Mouse (Mus musculus) liver, embryonic 16.5 days (tissue): ENCODE measurements around the gene Aurka. TPM values are rescaled to one million over a fixed set of nuclear protein-coding genes. Genes with fewer than 3 reads are reported as not detected.

Experiments
- ATAC-seq: fragments of 200-750 bp; cut with Nextera tagmentation; 2 replicates; pipeline ENCODE4 v1.8.0; 2017; ENCODE audit warnings: low read depth, mild to moderate bottlenecking, moderate number of reproducible peaks, moderate library complexity
- H3K27ac ChIP-seq: fragments of 300-500 bp; sonication (generic); 2 replicates; pipeline ENCODE4 v1.5.1; 2014; ENCODE audit warnings: mild to moderate bottlenecking, low read length
- H3K27me3 ChIP-seq: fragments of 300-500 bp; sonication (generic); 2 replicates; pipeline ENCODE4 v1.6.1; 2014; ENCODE audit warnings: low read depth, low read length, mixed read lengths; ENCODE audit not compliant: control insufficient read depth, insufficient read depth
- H3K36me3 ChIP-seq: fragments of 300-500 bp; sonication (generic); 2 replicates; pipeline ENCODE4 v1.6.1; 2014; ENCODE audit warnings: mild to moderate bottlenecking; ENCODE audit not compliant: control insufficient read depth, insufficient read depth
- H3K4me1 ChIP-seq: fragments of 300-500 bp; sonication (generic); 2 replicates; pipeline ENCODE4 v1.6.1; 2014; ENCODE audit warnings: low read depth, low read length, mixed read lengths; ENCODE audit not compliant: control insufficient read depth
- H3K4me2 ChIP-seq: fragments of 300-500 bp; sonication (generic); 2 replicates; pipeline ENCODE4 v1.6.1; 2014; ENCODE audit warnings: low read depth, low read length, mixed read lengths
- H3K4me3 ChIP-seq: fragments of 300-500 bp; sonication (generic); 2 replicates; pipeline ENCODE4 v1.5.1; 2014; ENCODE audit warnings: low read depth, mild to moderate bottlenecking, low read length
- H3K9ac ChIP-seq: fragments of 300-500 bp; sonication (generic); 2 replicates; pipeline ENCODE4 v1.6.1; 2014; ENCODE audit warnings: low read depth, low read length
- H3K9me3 ChIP-seq: fragments of 300-500 bp; sonication (generic); replicated peaks from 2 replicates; pipeline ENCODE4 v1.6.1; 2016; ENCODE audit warnings: low read length; ENCODE audit not compliant: control insufficient read depth
- WGBS: fragments of 180-500 bp; shearing (Covaris S2); extraction: QIAGEN DNeasy Blood & Tissue Kit; methylation state at CpG from one replicate; pipeline ENCODE4 v1.1.7; 2014; ENCODE audit not compliant: insufficient replicate concordance; 5-methylcytosine and 5-hydroxymethylcytosine counted together
- polyA plus RNA-seq: library from polyadenylated mRNA; unstranded; fragments of >200 nt; fragmentation: Nextera tagmentation; extraction: Ambion mirVana; gene quantifications from 2 replicates; pipeline ENCODE4 v1.2.1, GENCODE M21; 2015

The Aurka gene
- polyA plus RNA-seq, 1 experiment from 2014 or later = 118 TPM

DNA sequence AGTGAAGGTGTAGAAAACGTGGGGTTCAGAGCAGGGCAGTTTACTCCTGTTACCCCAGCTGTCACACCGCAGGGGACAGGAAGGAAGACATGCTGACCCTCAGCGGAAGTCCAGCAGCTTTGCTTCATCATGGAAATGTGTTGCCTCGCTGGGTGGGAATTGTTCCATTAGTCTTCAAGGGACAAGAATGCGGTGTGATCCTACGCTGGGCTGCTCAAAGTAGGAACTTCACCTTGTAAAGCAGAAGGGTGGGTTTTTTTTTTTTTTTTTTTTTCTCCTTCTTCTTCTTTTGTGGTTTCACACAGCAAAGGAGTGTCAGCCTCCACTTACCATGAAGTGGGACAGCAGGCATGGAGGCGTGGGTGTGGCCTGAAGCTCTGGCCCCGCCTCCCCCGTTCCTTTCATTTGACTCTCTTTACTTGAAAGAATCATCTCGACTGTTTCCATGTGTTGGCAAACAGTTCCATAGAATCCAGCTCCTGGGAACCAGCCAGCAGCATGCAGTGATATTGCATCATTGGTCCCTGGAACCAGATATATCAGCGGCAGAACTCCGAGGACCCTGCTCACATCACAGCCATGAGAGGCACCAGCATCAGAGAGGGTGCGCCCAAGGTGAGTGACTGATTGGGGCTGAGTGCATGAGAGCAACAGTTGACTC lies 23.2 kb upstream of the Aurka start, which contains the start of gene Cass4:
TSS of gene Cass4 (plus strand) at position 404 of the 661 bp plus-strand sequence.
- peak within 1 kb of the TSS; percentile 50 for H3K4me2 ChIP-seq
- no peak within 1 kb of the TSS for H3K27ac ChIP-seq
- no peaks in the 10 kb centered on the region for H3K36me3 ChIP-seq
- H3K9me3 ChIP-seq = no peaks in the 10 kb centered on the region
- H3K4me1 ChIP-seq = peaks cover 6% of the 10 kb centered on the region
- no peak within 1 kb of the TSS for H3K9ac ChIP-seq
- no peak for ATAC-seq
- 13% methylated on average over 13 of the region's 13 CpGs for WGBS
- H3K27me3 ChIP-seq = no peaks in the 10 kb centered on the region
- peak within 1 kb of the TSS; percentile 42 for H3K4me3 ChIP-seq

DNA sequence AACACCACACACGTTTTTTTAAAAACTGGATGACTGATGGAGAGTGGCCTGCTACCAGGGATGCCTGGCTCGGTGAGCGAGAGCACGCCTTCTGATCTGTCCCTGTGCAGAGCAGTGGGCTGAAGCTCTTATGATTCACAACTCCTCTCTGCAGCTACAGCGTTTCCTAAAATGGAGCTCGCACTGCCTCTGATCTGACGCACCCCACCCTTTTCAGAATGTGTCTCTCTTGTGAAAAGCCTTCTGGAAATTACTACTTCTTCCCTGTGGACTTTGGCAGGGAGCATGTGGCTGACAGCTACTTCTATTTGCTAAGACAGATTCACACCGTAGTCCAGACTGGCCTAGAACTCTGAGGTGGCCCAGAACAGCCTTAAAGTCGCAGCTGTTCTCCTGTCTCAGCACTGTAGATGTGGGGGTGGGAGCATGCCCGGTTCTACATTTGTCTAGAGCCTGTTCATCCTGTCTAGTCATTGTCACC lies 21.7 kb upstream of the Aurka start:
- Histone ChIP-seq H3K27me3 (no peaks in the 10 kb centered on the region), H3K4me3 (no peak overlapping the region), H3K9ac (no peak overlapping the region), H3K9me3 (no peaks in the 10 kb centered on the region), H3K36me3 (no peaks in the 10 kb centered on the region), H3K27ac (no peak overlapping the region), H3K4me2 (no peak overlapping the region), H3K4me1 (peaks cover 6% of the 10 kb centered on the region)
- no peak for ATAC-seq
- 52% methylated on average over 10 of the region's 10 CpGs for WGBS

DNA sequence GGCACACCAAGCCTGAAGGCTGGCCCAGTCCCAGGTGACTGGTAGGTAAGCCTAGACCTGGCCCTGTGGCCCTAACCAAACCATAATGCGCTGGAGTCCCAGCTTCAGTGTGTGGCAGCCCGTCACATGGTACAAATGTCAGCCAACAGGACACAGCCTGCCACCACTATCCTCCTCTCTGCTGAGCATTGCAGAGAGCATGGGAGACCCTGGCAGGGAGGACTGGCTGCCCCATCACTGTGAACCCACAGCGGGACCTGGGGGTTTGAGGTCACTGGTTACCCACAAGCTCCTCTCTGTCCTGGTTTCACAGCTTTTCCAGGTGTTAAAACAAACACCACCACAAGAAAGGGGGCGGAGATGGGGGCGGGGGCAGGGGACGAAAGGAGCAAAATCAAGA lies 20.0 kb upstream of the Aurka start:
- ATAC-seq = no peak
- Histone ChIP-seq H3K4me3 (no peak overlapping the region), H3K9me3 (no peaks in the 10 kb centered on the region), H3K27me3 (no peaks in the 10 kb centered on the region), H3K27ac (no peak overlapping the region), H3K4me2 (no peak overlapping the region), H3K4me1 (peaks cover 6% of the 10 kb centered on the region), H3K36me3 (no peaks in the 10 kb centered on the region), H3K9ac (no peak overlapping the region)
- 33% methylated on average over 6 of the region's 6 CpGs for WGBS

DNA sequence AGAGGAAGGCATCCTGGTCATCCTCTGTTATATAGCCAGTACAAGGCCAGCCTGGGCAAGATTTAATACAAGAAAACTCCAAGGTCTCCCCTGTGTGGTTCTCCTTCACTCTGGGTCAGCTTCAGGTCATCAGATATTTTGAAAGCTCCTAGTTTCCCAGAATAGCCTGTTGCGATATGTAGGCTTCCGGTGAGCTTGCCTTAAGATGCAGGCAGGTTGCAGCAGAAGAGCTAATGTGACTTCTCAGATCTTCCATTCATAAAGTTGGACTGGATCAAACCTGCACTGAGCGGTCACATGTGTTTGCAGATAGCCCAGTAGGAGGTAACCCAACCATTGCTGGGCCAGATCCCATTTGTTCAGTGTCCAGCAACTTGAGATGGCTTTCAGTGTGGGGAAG lies 14.4 kb upstream of the Aurka start:
- no peak overlapping the region for H3K27ac ChIP-seq
- no peak overlapping the region for H3K9ac ChIP-seq
- no peaks in the 10 kb centered on the region for H3K4me1 ChIP-seq
- no peak for ATAC-seq
- WGBS = 76% methylated on average over 3 of the region's 3 CpGs
- H3K4me3 ChIP-seq = no peak overlapping the region
- H3K27me3 ChIP-seq = no peaks in the 10 kb centered on the region
- peaks cover 24% of the 10 kb centered on the region for H3K36me3 ChIP-seq
- no peaks in the 10 kb centered on the region for H3K9me3 ChIP-seq
- H3K4me2 ChIP-seq = no peak overlapping the region

DNA sequence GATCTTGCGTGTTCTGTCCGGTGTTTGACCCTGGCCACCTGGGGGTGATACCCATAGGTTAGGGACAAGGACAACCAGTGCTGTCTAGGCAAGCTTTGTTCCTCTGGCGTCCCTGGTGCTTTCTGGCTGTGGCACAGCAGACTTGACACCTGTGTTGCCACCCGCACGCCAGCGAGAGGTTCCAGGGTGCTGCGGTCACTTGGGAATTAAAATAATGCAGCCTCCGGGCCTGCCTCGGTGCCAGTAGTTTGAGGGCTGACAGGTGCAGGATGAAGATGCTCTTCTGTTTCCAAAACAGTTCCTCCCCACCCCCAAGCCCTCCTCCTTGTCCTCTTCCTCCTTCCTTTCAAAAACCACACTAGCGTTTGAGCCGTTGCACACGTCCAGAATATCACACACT lies 11.6 kb upstream of the Aurka start:
- no peak overlapping the region for H3K9ac ChIP-seq
- no peak overlapping the region for H3K4me3 ChIP-seq
- no peak; the same call in 1 of the 2 replicates for ATAC-seq
- peaks cover 50% of the 10 kb centered on the region for H3K36me3 ChIP-seq
- H3K4me2 ChIP-seq = no peak overlapping the region
- H3K9me3 ChIP-seq = no peaks in the 10 kb centered on the region
- H3K27me3 ChIP-seq = no peaks in the 10 kb centered on the region
- H3K4me1 ChIP-seq = no peaks in the 10 kb centered on the region
- H3K27ac ChIP-seq = no peak overlapping the region
- WGBS = 70% methylated on average over 12 of the region's 12 CpGs

DNA sequence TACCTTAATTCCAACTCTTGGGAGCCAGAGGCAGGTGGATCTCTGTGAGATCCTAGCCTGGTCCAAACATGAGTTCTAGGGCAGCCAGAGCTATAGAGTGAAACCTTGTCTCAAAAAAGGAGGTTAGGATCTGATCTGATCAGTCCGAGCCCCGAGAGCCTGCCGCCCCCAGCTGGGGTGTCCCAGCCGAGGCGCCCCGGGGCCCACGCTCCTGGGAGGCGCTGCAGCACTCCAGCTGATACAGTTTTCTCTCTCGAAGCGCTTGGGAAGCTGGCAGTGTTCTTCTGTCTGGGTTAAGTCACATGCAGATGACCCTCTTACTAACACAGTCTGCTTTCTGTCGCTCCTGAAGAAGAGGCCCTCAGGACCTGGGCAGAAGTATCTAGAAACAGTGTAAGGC lies 11.0 kb upstream of the Aurka start:
- H3K4me1 ChIP-seq = no peaks in the 10 kb centered on the region
- H3K36me3 ChIP-seq = peaks cover 55% of the 10 kb centered on the region
- 88% methylated on average over 11 of the region's 11 CpGs for WGBS
- ATAC-seq = no peak
- no peak overlapping the region for H3K4me2 ChIP-seq
- H3K9ac ChIP-seq = no peak overlapping the region
- H3K4me3 ChIP-seq = no peak overlapping the region
- no peaks in the 10 kb centered on the region for H3K27me3 ChIP-seq
- no peaks in the 10 kb centered on the region for H3K9me3 ChIP-seq
- no peak overlapping the region for H3K27ac ChIP-seq

DNA sequence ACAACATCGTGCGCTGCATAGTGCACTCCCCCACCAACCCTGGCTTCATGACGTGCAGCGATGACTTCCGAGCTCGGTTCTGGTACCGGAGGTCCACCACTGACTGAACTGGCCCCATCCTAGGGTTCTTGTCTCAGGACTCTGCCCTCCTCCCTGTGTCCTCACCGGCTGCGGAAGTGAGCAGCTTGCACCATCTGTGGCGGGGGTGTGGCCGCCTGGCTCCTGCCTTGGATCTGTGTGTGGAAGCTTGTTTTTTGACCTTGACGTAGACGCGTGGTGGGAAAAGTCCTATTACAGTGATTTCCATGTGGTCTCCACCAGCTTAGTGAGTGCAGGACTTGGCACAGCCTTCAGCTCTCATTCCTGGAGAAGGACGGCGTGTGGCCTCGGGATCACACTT lies 10.2 kb upstream of the Aurka start:
- Histone ChIP-seq H3K4me1 (no peaks in the 10 kb centered on the region), H3K4me2 (no peak overlapping the region), H3K9me3 (no peaks in the 10 kb centered on the region), H3K27me3 (no peaks in the 10 kb centered on the region), H3K36me3 (peaks cover 63% of the 10 kb centered on the region), H3K27ac (no peak overlapping the region), H3K9ac (no peak overlapping the region), H3K4me3 (no peak overlapping the region)
- 90% methylated on average over 17 of the region's 17 CpGs for WGBS
- no peak for ATAC-seq

DNA sequence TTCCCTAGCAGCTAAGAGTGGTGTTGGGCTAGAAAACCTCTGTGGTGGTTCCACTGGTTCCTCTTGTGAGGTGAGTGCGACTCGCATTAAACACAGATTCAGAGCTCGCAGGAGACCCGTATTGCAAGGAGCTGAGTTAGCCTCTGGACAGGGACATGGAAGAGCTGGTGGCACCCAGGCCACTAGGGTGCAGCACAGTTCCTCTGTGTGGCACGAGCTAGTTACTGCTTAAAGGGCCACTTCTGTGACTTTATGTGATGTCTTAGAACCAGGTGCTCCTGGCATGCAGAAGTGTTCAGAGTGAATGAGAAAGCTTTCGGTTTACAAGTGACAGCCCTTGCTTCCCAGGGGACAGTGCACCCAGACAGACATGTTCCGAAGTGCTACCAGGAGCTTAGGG lies 8.0 kb upstream of the Aurka start:
- no peak overlapping the region for H3K4me2 ChIP-seq
- H3K27ac ChIP-seq = no peak overlapping the region
- H3K4me1 ChIP-seq = no peaks in the 10 kb centered on the region
- ATAC-seq = no peak
- H3K9me3 ChIP-seq = no peaks in the 10 kb centered on the region
- H3K27me3 ChIP-seq = no peaks in the 10 kb centered on the region
- H3K4me3 ChIP-seq = no peak overlapping the region
- 67% methylated on average over 7 of the region's 7 CpGs for WGBS
- H3K9ac ChIP-seq = no peak overlapping the region
- peaks cover 74% of the 10 kb centered on the region for H3K36me3 ChIP-seq

DNA sequence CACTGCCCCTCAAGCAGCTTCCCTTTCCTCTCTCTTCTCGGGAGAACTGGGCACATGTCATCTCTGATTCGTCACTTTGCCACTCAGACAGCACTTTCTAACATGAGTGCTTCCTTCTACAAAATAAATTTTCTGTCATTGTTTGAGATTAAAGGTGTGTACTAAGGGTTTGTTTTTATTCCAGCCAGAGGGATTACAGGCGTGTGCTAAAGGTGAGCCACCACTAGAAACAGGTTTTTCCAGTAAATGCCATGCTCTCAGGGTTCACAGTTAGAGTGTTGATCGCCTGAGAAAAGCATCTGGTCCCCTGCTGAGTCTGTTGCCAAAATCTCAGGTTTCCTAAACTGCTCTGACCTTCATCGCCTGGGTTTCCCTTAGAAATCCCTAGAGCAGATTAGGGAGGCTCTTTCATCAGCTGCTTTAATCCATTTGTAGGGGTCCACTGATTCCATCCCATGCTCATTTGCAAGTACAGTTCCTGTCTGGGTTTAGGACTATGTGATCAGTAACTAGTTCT lies 6.7 kb upstream of the Aurka start:
- Histone ChIP-seq H3K4me1 (peaks cover 1% of the 10 kb centered on the region), H3K36me3 (peaks cover 81% of the 10 kb centered on the region), H3K9ac (no peak overlapping the region), H3K9me3 (no peaks in the 10 kb centered on the region), H3K4me3 (no peak overlapping the region), H3K27me3 (no peaks in the 10 kb centered on the region), H3K4me2 (no peak overlapping the region), H3K27ac (no peak overlapping the region)
- ATAC-seq = no peak
- WGBS = 61% methylated on average over 5 of the region's 5 CpGs
